Mouse (Mus musculus) induced T-regulatory cell, adult 2 months (primary cell): Measurements from ENCODE around the gene Krt80.
A peak's percentile ranks its signal among the peaks of the same experiment; 100 is the strongest.

Experiments
- DNase-seq: peaks from one replicate; pipeline ENCODE4 v3.0.0-alpha.2; 2012; ENCODE audit warnings: low read depth

The Krt80 gene

DNA sequence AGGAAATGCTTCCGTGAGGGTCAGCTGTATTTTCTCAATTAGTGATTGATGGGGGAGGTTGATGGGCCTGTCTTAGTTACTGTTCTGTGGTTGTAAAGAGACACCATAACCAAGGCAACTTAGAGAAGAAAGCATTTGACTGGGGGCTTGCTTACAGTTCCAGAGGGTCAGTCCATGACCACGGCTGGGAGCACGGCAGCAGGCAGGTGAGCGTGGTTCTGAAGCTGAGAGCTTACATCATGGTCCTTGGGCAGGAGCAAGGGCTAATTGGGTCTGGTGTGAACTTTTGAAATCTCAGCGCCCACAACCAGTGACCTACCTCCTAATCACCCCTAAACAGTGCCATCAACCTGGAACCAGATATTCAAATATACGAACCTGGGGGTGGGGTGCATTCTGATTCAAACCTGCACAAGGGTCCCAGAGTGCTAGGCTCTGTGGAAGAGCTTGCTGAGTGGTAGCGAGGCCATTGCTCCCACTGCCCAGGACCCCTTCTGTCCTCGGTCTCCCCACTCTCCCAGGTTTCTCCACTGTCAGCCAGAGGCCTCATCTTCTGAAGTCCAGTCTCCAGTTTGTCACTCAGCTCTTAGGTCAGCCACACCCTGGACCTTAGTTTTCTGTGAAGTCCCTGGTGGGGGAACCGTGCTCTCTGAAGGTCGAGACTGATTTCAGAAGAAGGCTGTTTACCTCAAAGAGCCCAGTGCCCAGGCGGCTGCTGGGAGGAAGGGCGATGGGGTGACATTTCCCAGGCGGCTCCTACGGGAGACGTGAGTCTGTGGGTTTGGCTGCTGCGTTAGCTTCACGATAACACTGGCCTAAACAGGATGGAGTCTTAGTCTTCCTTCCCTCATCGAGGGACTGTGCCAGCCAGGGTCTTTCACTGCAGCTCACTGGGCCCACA, 52.8 kb downstream of the Krt80 start:
- no peak for DNase-seq

DNA sequence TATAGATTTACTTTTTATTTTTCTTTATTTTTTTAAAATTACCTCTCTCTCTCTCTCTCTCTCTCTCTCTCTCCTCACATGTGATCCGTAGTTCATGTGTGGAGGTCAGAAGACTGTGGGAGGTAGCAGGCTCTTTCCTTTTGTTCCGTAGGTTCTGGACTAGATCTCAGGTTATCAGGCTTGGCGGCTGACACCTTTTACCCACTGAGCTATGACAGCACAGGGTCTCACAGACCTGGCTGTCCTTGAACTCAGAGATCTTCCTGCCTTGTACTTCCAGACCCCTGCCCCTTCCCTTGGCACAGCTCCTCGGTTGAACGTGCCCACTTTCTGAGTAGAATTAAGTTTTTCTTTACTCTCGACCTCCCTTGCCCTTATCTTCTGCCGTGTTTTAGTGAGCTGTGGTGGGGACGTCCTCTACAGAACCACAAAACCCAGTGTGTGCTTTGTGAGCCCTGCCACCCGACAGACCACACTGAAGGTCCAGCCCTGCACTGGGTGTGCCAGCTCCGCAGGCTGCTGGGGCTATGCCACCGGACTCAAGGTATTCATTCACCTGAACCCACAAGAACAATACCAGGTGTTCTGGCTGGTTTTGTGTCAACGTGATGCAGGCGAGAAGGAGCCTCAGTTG, 53.6 kb downstream of the Krt80 start:
- no peak for DNase-seq

DNA sequence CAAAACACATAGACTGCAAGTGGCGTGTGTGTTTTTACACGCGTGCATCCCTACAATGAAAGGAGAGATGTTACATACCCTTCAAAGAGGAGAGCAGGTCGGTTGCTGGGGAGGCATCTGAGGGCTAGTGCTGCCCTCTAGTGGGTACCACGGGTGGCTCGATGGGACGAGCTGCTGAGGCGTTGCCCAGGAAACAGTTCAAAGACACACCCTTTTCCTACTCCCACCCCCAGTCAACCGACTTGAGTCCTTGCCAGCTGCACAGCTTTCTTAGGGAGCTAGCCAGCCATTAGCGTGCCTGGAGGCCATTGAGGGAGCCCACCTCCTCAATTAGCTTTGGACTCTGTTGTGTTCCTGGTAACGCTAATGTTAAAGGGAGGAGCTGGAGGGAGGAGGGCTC, 54.1 kb downstream of the Krt80 start:
- peak; percentile 91 for DNase-seq

DNA sequence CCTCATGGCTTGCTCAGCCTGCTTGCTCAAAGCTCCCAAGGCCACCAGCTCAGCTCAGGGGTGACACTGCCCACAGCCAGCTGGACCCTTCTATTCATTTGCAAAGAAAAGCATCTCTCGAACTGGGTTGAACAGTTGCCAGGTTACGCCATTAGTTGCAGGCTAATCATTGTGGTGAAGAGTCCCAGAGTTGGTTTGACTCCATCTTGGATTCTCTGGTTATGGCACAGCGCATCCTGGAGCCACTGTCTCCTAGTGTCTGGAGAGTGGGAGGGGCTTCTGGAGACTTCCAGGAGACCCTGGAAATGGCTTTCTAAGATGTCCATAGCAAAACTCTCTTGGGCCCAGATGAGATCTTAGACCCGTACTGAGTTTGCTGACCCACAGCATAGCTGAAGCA, 54.6 kb downstream of the Krt80 start:
- DNase-seq: no peak

DNA sequence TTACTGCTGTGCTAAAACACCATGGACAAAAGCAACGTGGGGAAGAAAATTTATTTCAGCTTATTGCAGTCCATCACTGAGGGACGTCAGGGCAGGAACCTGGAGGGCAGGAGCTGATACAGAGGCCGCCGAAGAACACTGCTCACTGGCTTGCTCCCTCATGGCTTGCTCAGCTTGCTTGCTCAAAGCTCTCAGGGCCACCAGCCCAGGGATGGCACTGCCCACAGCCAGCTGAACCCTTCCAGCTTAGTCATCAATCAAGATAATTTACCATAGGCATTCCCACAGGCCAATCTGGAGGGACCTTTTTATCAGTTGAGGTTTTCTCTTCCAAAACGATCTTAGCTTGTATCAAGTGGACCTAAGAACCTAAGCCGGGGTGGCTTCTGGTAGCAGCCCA, 58.0 kb downstream of the Krt80 start:
- no peak for DNase-seq

DNA sequence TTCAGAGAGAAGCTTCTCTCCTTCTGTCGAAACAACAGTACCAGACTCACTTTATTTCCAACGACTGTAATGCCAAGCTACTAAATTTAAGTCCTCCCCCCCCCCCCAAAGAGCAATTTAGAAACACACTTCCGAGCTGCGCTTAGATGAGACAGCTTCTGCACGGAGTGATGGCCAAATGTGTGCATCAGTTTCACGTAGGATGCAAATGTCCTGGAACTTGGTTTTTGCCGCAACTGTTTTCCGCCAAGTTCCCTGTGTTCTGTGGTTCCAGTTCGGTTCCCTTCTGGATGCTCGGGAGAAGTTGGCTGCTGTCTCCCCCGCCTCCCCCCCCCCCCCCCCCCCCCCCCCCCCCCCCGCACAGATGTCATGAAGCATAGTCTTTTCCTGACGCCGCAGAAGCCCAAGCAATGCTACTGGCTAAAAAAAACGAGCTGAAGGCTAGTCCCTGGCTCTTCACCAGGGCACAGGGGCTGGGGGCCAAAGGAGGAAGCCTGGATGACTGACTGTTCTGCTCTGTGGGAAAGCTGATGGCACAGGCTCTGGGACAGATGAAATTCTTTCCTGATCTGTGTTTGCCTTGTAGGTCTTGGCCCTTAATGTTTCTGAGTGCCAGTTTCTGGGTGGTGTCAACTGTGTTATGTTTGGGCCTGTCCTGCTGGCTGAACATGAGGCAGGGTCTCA, 58.7 kb downstream of the Krt80 start:
- no peak for DNase-seq

DNA sequence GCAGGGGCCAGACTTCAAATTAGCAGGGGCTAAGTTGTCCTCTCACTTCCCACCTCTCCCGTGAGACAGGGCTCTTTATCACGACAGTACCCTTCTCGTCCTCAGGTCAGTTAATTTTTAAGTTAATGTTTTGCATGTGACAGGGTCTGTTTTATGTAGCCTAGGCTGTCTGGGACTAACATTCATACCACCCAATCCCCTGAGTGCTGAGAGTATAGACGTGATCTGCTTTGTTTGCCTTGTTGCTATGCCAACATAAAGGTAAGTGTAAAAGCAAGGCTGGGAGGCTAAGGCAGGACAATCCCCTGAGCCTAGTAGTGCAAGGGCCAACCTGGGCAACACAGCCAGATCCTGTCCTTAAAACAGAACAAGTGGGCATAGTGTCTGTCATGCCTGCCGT, 60.5 kb downstream of the Krt80 start:
- DNase-seq: no peak

DNA sequence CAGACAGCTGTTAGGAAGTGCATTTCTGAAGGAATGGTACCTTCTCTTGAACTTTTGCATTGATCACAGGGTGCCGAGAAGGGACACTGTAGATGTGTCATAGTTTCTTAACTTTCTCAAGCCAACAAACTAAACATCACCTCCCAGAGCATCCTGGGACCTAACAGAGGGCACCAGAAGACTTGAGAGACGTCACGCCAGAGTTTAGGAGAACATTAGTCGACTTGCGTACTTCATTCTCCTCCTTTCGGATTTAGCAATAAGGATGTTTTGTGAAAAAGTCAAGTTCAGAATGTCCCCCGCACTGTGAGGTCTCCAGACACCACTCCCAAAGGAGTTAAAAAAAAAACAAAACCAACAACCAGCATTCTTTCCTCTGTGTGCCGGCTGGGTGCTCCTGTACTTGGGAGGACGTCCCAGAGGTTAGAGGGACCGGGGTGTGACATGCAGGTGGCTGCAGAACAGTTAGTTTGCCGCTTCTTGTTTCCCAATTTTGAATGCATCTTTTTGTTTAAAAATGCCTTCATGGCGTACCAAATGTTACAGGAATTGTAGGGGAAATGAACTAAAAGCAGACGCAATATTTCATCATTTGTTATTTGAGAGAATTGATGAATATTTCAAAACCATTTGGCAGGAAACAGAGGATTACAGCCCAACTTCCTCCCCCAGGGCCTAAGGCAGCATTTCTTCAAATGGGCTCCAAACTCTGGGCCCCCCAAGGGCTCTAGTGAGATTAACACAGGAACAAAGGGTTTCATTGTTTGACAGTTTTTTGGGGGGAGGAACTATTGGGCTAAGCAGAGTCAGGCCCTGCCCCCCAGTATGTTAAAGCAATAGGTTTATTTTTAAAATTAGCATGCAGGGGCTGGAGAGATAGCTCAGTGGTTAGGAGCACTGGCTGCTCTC, 61.3 kb downstream of the Krt80 start:
- DNase-seq: no peak

DNA sequence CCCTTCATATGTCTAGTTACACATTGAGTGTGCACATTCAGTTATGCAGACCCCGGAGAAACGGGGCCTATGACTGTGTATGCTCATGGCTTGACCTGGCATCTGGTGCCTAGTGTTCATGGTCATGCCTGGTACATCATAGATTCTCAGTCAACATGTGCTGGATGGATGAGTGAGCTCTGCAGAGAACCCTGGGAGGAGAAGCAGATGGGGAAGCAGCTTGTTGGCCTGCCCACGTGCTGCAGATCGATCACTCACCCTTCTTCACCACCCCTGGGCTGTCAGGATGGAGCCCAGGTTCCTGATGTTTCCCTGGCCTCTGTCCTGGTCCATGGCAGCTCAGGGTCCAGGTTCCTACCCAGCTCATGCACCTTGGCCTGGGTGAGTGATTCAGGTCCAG, 63.5 kb downstream of the Krt80 start:
- DNase-seq: no peak

DNA sequence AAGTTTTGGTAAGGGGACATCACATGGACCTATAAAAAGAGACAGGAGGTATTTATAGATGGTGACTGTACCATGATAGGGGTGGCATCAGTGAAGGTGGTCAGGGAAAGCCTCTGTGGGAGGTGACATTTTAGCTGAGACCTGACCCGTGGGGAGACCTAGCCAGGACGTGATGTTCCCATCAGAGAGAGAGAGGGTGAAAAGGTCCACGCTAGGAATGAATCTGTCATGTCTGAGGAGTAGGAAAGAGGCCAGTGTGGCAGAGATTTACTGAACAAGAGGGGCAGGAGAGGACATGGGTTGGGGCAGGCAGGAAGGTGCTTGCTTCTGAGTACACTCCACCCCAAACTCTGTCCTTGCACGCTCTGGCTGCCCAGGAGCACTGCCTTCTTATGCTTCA, 66.1 kb downstream of the Krt80 start:
- no peak for DNase-seq

DNA sequence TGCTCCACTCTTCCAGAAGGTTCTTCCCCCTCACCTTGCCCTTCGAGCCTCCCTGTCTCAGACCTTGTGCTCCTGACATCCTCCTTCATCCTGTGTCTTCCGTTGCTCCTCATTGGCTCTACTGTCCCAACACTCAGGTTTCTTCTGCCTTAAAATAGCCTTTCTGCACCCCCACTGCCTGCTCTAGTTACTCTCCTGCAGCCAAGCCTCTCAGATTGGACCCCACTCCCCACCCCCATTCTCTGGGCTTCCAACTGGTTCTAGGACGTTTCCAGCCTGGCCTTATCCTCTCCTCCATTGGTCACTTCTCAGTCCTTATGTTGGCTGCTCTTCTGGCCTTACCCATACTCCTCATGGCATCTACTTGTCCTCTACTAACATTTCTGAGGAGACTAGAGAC, 67.8 kb downstream of the Krt80 start:
- DNase-seq: no peak

DNA sequence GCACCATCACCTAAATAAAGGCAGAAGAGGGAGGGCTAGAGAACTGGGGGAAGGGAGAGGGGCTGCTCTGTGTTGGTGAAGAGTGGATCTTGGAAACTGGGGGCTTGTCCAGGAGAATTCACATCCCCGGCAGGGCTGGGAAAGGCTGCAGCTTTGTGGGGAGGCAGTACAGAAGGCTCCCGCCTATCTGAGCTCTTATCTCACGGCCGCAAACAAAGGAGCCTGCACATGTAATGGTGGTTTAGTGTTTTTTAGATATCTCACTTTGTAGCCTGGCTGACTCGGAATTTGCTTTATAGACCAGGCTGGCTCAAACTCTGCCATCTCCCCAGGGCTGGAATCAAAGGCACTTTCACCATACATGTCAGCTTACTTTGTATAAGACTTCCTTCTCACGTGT, 69.8 kb downstream of the Krt80 start:
- DNase-seq: no peak

DNA sequence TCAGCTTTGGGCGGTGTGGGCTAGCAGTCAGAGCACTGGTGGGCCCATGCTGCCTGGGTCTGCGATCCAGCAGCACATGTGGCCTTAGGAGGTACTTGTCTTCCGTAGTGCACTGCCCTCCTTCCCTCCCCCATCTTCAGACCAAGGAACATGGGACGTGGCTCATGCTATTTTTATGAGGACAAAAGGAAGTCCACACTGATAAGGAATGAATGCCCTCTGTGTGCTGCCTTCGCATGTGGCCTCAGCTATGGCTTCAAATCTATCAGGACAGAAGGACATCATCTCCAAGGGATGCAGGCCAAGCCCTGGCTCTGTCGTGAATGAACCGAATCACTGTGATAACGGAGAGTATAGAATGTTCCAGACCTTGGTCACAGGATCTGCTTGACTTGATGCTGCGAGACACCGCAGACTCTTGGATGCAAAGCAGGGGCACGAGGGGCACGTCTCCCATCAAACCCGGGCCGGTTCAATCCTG, 70.4 kb downstream of the Krt80 start:
- DNase-seq: no peak

DNA sequence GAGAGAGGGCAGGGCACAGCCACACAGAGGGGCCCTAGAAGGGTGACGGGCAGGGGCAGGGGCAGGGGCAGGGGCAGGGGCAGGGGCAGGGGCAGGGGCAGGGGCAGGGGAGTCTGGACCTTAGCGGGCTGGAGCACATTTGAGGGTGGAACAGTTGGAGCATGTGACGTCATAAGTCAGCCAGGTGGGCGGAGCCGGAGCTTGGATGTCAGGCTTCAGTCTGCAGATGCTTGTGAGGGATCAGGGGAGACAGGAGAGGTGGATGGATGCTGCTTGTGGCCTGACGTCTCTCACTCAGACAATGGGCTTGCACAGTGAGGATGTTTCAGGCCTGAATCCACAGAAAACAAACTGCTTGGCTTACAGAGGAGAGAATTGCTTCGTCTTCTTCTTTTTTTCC, 71.4 kb downstream of the Krt80 start:
- peak; percentile 34 for DNase-seq

DNA sequence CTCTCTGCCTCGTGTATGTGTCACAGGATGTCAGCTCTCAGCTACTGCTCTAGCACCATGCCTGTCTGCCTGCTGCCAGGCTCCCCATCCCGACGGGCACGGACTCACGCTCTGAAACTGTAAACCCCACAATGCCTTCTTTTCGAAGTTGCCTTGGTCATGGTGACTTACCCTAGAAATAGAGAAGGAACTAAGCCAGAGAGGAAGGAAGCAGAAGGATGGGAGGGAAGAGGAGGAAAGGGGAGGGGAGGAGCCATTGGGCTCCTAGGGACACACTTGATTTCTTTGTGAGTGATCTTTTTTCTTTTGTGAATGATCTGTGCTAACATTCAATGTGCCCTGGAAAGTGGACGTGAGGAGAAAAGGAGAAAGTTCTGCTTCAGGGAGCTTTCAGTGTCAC, 72.0 kb downstream of the Krt80 start:
- DNase-seq: no peak
